Mouse (Mus musculus) stomach, postnatal 0 days (tissue): ENCODE data around the gene Dusp12.

ENCODE experiments used
- CTCF ChIP-seq: IDR thresholded peaks from 2 replicates; pipeline ENCODE4 v1.5.1; 2016; ENCODE audit warnings: antibody characterized with exemption, low read depth, mild to moderate bottlenecking, moderate library complexity
- EP300 ChIP-seq: optimal IDR thresholded peaks from 2 replicates; pipeline ENCODE3; 2016; ENCODE audit warnings: antibody characterized with exemption

DNA sequence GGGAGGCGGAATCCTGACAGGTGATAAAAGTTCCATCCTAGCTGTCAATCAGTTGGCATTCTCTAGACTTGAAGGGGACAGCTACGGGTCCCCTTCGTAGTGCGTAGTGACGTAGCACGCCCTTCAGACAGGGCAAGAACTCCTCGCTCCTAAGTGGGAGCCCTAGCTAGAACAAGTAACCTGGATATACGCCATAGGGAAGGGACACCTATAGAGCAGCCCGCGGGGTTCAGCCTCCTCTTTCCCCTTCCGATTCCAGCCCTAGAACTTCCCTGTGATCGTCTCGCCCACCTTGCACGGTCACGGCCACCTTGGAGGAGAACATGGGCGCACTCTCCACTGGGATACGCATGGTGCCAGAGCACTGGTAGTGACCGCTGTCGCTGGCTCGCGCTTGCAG is 23.0 kb upstream of the Dusp12 start:
- TF ChIP-seq EP300, result no peak
- TF ChIP-seq CTCF, result no peak
